Mouse (Mus musculus) embryonic facial prominence, embryonic 10.5 days (tissue): ENCODE data around the gene Ambn. TPM values are rescaled to one million over a fixed set of nuclear protein-coding genes. Genes with fewer than 3 reads are reported as not detected.

Experiments
- polyA plus RNA-seq: library from polyadenylated mRNA; unstranded; fragments of >200 nt; fragmentation: Nextera tagmentation; extraction: Ambion mirVana; gene quantifications from 2 replicates; pipeline ENCODE4 v1.2.1, GENCODE M21; 2016

The Ambn gene
- polyA plus RNA-seq, 1 experiment from 2014 or later, result not detected

Other genes starting within 250 kb of the Ambn start
- gene Gm7714, start 187.1 kb upstream of the Ambn start, polyA plus RNA-seq, result not detected in 2 replicates
- not detected in 2 replicates for gene Prol1, start 138.7 kb upstream of the Ambn start, polyA plus RNA-seq
- not detected in 2 replicates for gene Amtn, start 79.9 kb upstream of the Ambn start, polyA plus RNA-seq
- gene Enam, start 32.0 kb downstream of the Ambn start, polyA plus RNA-seq, result not detected in 2 replicates
- 0.14 TPM in 1 of 2 replicates, not detected in the other for gene Jchain, start 71.9 kb downstream of the Ambn start, polyA plus RNA-seq
- 87.5 and 88.2 TPM in 2 replicates for gene Utp3, start 98.5 kb downstream of the Ambn start, polyA plus RNA-seq
- gene Rufy3, start 109.0 kb downstream of the Ambn start, polyA plus RNA-seq, result 28.1 and 28.3 TPM in 2 replicates
- gene Grsf1, start 220.2 kb downstream of the Ambn start, polyA plus RNA-seq, result 69.1 and 73.2 TPM in 2 replicates